Mouse (Mus musculus) adrenal gland (tissue): Measurements from ENCODE around the gene Wdfy2.

Experiments used
- intact Hi-C: fragments of 180-260 bp; cut with DNase I; formaldehyde crosslinking; loops from one replicate; pipeline ENCODE4 v1.15.1; 2025
- long read RNA-seq, 2 experiments: library from polyadenylated mRNA; unstranded; transcript quantifications; one replicate each; pipeline ENCODE4 v2.0.0; 2020; ENCODE audit warnings: borderline replicate concordance in 1 of 2; ENCODE audit not compliant: insufficient replicate concordance in 1 of 2

Gene Wdfy2
- long read RNA-seq, experiment 1, partial matches to known transcripts = 3 of 11 reads
- long read RNA-seq, experiment 1, other reads (novel, unspliced or antisense) = 8 of 11 reads
- long read RNA-seq, experiment 2, partial matches to known transcripts = 1 of 7 reads
- long read RNA-seq, experiment 2, other reads (novel, unspliced or antisense) = 6 of 7 reads

- intact Hi-C loops = loop anchor here (5.0 kb wide), 1 partner anchor 100 kb away; no protein-coding TSS in a partner anchor
These were observed at the start of gene Wdfy2 for GRCm38 (mm10) chr14:62837641-62838252. Gene Wdfy2 (plus strand): TSS chr14:62837678.

DNA sequence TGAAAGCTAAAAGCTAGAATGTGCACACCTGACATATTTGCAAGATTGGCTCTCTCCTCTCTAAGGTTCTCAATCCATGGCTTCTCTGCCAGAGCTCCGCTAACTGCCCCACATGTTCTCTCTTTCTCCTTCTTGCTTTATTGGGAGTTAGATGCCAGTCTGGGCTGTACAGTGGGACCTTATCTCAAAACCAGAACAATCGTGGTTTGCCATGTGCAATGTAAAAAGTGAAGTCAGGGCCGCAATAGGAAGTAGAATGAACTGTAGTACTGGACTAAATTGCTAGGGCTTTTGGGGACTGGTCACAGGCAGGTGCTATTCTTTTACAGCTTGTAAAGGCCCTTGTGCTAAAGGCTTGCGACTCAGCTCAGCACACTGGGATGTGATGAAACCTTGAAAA, 48.2 kb upstream of the Wdfy2 start:
- intact Hi-C loops = no loop called here

GRCm38 (mm10) chr14:62795719-62796118, 41.8 kb upstream of the Wdfy2 start:
- intact Hi-C loops = no loop called here

GRCm38 (mm10) chr14:62798608-62799101, 38.8 kb upstream of the Wdfy2 start:
- intact Hi-C loops = no loop called here

- intact Hi-C loops = no loop called here
These were observed 36.7 kb upstream of the Wdfy2 start for GRCm38 (mm10) chr14:62800791-62801190.

DNA sequence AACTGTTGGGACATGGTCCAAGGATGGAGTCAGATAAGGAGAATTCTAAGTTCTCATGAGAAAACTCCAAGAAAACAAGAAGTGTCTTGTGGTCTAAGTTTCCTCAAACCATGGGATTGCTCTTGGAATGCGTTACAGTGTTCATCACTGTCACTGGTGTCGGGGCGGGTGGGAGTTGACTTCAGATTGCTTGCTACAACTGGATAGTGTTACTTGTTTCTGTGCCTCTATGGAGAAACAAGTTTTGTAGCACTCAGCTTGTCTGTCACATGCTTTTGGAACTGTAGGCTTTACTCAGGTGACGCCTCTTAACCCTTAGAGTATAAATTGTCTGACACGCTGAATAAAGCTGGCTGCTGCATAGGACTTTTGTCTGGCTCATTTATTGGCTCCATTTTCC, 34.3 kb upstream of the Wdfy2 start:
- intact Hi-C loops = no loop called here

GRCm38 (mm10) chr14:62806921-62807320, 30.6 kb upstream of the Wdfy2 start:
- intact Hi-C loops = no loop called here

GRCm38 (mm10) chr14:62808661-62809523, 28.6 kb upstream of the Wdfy2 start:
- intact Hi-C loops = no loop called here

GRCm38 (mm10) chr14:62812765-62813164, 24.7 kb upstream of the Wdfy2 start:
- intact Hi-C loops = no loop called here

- intact Hi-C loops = no loop called here
These were observed 22.9 kb upstream of the Wdfy2 start for GRCm38 (mm10) chr14:62814567-62814966.

- intact Hi-C loops = no loop called here
These were observed 20.7 kb upstream of the Wdfy2 start for GRCm38 (mm10) chr14:62816827-62817226.

DNA sequence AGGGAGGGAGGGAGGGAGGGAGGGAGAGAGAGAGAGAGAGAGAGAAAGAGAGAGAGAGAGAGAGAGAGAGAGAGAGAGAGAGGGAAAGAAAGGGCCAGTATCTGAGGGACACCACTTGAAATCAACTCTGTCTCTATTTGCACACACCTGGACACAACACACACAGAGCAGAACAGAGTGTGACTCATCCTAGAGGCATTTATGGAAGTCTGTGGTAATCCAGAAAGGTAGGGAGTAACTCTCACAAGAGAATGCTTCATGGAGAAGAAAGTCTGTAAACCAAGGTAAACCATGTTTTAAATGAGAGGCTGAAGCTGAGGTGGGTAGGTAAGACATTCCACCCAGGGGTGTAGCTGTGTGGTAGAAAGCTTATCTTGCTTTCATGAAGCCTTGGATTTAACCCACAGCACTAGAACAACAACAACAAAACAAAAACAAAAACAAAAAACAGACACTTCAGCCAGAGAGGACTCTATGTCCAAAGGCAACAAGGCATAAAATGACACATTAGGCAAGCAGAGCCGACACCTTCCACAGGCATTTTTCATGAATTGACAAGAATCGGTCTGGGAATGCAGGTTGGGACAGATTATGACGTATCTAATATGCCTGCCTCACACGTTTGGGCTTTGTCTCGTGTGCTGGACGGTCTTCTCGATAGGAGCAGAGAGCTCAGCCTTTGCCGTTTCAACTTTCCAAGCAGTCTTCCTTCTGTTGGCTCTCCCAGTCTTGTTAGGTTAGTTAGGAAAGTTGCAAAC, 11.7 kb upstream of the Wdfy2 start:
- intact Hi-C loops = no loop called here

- intact Hi-C loops = no loop called here
These were observed 8.2 kb upstream of the Wdfy2 start for GRCm38 (mm10) chr14:62829291-62829690.

GRCm38 (mm10) chr14:62831691-62832275, 5.7 kb upstream of the Wdfy2 start:
- intact Hi-C loops = loop anchor here (5.0 kb wide), 2 partner anchors 69 to 339 kb away; partner anchors contain the start of gene Ints6

GRCm38 (mm10) chr14:62833036-62833435, 4.4 kb upstream of the Wdfy2 start:
- intact Hi-C loops = loop anchor here (5.0 kb wide), 2 partner anchors 71 to 341 kb away; partner anchors contain the start of gene Ints6

- intact Hi-C loops = loop anchor here (5.0 kb wide), 2 partner anchors 71 to 341 kb away; partner anchors contain the start of gene Ints6
These were observed 3.9 kb upstream of the Wdfy2 start for GRCm38 (mm10) chr14:62833541-62833940.

DNA sequence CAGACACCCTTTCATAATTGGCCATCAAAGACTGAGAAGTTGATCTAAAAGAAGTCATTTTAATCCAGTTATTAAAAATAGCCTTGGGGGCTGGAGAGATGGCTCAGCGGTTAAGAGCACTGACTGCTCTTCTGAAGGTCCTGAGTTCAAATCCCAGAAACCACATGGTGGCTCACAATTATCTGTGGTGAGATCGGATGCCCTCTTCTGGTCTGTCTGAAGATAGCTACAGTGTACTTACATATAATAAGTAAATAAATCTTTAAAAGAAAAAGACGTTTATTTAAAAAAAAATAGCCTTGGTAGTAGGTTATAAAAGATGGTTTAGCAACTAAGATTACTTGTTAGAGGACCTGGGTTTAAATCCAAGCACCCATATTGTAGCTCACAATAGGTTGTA, 1.7 kb upstream of the Wdfy2 start:
- intact Hi-C loops = loop anchor here (5.0 kb wide), 1 partner anchor 102 kb away; no protein-coding TSS in a partner anchor

DNA sequence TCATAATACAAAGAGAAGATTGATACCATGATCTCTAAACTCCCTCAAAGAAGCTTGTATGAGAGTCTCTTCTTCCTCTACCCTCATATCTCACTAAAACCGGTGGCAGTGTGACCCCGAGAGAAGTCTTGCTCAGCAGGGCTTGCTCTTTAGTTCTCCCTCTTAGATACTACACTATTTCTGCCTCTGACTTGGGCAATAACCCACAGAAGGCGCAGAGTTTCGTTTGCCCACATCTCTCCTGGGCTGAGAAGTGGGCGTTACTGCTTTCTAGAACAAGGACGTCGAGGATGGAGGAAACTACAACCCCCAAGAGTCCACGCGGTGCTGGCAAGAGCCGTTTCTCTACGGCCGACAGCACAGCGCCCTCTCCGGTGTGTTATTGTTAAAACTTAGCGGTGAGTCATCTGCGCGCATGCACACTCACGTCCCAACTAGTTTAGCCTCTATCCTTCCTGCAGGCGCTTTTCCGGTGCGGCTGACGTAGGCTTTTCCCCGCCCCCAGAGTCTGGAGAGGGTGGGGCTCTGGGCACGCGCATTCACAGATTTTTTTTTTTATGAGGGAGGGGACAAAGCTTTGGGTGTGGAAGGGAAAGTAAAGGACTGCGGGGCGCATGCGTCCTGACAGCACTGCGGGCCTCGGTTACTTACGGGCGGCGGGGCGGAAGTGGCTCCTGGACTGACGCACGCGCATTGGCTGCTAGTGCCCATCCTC, 395 bp upstream of the Wdfy2 start:
- intact Hi-C loops = loop anchor here (5.0 kb wide), 1 partner anchor 100 kb away; no protein-coding TSS in a partner anchor

DNA sequence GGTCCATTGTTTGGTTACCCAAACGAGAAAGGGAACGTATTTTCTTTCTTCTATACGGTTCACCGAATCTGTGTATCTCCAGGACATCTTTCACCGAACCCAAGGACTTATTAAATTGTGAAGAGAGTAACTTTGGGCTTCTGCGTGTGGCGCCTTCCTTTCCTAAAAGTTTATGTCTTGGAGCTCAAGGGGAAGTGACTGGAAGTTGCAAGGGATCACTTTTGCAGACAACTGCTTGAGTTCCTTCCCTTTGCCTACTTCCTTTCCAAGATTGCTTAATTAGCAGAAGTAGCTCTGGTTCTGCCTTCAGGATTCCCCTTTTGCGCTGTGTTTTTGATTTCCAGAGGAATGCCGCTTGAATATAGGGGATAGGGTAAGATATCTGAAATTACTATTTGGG, 858 bp downstream of the Wdfy2 start:
- intact Hi-C loops = loop anchor here (5.0 kb wide), 1 partner anchor 99 kb away; no protein-coding TSS in a partner anchor

GRCm38 (mm10) chr14:62841726-62842125, 4.2 kb downstream of the Wdfy2 start:
- intact Hi-C loops = loop anchor here (5.0 kb wide), 1 partner anchor 36 kb away; no protein-coding TSS in a partner anchor
